Mouse (Mus musculus) heart, postnatal 10 days (tissue): ENCODE measurements around the gene Ehf. TPM values are rescaled to one million over a fixed set of nuclear protein-coding genes. Genes with fewer than 3 reads are reported as not detected.
A peak's percentile ranks its signal among the peaks of the same experiment; 100 is the strongest.

Source experiments
- DNase-seq, 2 experiments: peaks; one replicate each; pipeline ENCODE4 v3.0.0; 2021
- intact Hi-C: fragments of 180-260 bp; cut with DNase I; formaldehyde crosslinking; loops from one replicate; pipeline ENCODE4 v1.15.1; 2025
- total RNA-seq, 2 experiments: library from RNA; stranded (reverse); gene quantifications; 2 replicates each; pipeline ENCODE4 v1.2.3; 2021

The Ehf gene
- total RNA-seq, 2 experiments from 2014 or later: 0.05 TPM

GRCm38 (mm10) chr2:103298711-103299463, 4.2 kb downstream of the Ehf start:
- intact Hi-C loops: no loop called here
- no peak for DNase-seq

GRCm38 (mm10) chr2:103294526-103294925, 8.6 kb downstream of the Ehf start:
- DNase-seq: no peak
- intact Hi-C loops: no loop called here

DNA sequence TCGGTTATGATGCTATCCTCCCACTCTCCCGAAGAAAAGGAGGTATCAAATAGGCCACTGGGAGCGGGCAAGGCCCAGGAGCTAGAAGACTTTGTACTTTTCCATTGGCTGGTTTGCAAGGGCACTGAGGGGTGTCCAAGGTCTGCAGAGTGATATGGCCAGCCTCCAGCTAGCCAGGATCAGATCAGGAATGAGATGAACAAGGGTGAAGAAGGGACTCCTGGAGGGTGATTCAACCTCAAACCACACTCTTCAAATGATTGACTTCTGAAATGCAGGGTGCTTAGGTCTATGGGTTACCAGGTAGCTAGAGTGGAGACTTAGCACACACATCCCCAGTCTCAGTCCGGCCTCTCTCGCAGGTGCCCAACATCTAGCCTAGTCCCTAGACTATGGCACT, 9.3 kb downstream of the Ehf start:
- DNase-seq: no peak
- intact Hi-C loops: no loop called here

DNA sequence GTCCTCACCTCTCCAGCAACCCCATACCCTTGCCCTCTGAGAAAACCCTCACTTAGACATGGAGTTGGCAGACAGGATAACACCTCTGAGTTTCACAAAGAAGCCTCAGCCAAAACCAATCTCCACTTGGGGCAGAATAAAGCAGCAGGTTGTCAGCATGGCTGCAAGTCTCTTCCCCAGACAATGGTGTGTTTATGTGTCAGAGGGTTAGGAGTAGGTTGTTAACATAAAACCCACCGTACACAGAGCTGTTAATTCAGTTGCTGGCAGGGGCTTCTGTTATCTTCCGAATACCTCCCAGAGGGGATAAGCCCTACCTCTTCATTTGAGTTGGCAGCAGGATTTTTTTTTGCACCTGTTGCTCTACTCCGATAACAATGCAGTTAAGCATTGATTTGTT, 9.9 kb downstream of the Ehf start:
- DNase-seq: no peak
- intact Hi-C loops: no loop called here

DNA sequence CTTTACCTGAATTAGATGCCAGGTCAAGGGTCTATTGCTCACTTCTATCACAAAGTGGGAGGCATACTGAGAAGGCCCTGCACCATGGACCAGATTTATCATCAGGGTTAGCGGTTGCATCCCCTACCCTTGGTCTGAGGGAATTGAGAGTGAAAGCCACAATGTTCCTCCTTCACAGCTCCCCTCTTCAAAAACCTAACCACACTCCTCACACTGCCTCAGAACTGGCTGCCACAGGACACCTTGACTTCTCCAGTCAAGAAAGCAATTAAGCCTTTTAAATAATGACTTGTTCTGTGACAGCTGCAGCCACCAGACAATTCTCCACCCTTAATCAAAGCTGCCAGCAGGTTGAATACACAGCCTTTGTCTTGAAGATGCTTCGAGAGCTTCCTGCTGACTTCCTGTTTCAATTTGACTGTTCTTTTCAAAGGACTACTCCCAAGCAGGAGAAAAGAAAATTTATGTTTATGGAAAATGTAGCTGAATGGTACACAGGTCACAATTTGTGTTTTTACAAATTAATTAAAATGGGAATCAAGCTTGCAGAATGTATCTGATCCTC, 12.3 kb downstream of the Ehf start:
- no peak for DNase-seq
- intact Hi-C loops: no loop called here

GRCm38 (mm10) chr2:103290167-103290566, 12.9 kb downstream of the Ehf start:
- no peak for DNase-seq
- intact Hi-C loops: no loop called here

- peak; percentile 11 to 25 for DNase-seq
- intact Hi-C loops: no loop called here
Measured at GRCm38 (mm10) chr2:103289407-103289950, 13.6 kb downstream of the Ehf start.

DNA sequence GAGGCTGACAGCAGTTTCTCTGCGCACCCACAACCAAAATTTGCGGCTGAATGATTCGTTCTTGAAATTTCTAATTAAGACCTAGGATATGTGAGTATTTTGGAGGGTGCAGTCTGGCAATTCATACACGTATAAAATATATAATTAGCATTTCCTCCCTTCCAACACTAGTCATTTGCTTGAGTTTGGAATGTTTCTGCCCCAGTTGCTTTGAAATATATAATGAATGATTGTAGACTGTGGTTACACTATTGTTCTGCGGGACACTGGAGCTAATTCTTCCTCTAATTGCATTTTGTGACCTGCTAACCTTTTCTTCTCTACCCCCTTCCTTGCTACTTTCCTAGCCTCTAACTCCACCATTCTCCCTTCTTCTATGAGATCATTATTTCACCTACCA, 15.4 kb downstream of the Ehf start:
- DNase-seq: no peak
- intact Hi-C loops: no loop called here

GRCm38 (mm10) chr2:103285561-103285960, 17.5 kb downstream of the Ehf start:
- intact Hi-C loops: no loop called here
- DNase-seq: no peak

- DNase-seq: no peak
- intact Hi-C loops: no loop called here
Measured at GRCm38 (mm10) chr2:103283730-103284129, 19.3 kb downstream of the Ehf start.

DNA sequence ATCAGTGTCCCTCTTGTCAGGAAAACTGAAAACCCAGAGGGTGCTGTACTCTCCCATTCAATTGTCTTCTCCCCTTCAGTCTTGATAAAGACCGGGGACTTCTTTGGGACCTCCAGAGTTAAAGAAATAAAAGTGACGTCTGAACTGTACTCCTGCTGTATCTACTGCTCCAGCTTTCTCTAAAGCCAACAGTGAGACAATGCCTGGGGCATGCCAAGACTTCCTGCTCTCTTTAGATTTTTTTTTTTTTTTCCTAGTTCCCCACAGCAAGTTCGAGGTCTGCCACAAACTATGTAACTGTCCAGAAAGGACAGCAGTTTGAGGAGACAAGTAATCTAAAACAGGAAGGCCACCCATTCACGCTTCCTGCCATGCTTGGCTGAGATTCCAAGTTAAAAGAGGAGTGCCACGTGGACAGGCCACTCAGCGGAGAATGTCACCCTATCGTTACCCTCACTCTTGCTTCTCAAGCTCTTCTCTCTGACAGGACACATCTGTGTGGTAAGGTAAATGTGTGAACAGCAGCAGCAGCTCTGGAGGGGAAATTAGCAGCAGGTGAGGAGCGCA, 20.8 kb downstream of the Ehf start:
- peak; percentile 48 to 50 for DNase-seq
- intact Hi-C loops: no loop called here

DNA sequence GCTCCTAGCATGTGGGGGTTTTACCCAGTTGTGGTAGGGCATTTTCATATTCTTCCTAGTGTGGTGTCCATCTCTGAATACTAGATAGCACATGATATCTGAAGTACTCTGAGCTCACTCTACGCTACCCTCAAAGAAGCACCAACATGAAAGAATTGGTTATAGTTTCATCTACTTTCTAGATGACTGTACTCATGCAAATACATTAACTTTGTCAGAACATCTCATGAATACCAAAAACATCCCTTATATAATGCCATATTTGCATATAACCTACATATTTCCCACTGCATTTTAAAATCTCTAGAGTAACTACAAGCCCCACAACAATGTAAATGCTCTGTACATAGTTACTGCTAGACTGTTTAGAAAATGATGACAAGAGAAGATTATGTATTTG, 23.2 kb downstream of the Ehf start:
- no peak for DNase-seq
- intact Hi-C loops: no loop called here

DNA sequence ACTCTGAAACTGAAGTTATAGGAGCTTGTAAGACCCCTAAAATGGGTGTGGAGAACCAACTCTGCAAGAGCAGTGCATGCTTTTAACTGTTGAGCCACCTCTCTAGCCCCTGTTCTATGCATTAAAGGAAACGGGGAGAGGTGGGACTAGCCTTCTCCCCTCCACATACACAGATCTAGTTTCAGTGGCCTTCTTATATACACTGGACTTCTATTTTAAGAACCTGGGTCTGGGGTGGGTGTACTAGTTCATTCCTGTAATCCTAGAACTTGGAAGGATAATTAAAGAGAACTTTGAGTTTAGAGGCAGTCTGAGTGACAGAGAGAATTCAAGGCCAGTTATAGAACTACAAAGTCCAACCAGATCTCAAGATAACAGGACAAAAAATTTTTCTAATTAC, 24.6 kb downstream of the Ehf start:
- no peak for DNase-seq
- intact Hi-C loops: no loop called here

- intact Hi-C loops: no loop called here
- DNase-seq: peak; percentile 68 to 71
Measured at GRCm38 (mm10) chr2:103277794-103278193, 25.3 kb downstream of the Ehf start.

GRCm38 (mm10) chr2:103275316-103275960, 27.6 kb downstream of the Ehf start:
- no peak for DNase-seq
- intact Hi-C loops: no loop called here

GRCm38 (mm10) chr2:103274803-103275202, 28.3 kb downstream of the Ehf start:
- intact Hi-C loops: no loop called here
- peak in 1 of 2 experiments; percentile 20 for DNase-seq

DNA sequence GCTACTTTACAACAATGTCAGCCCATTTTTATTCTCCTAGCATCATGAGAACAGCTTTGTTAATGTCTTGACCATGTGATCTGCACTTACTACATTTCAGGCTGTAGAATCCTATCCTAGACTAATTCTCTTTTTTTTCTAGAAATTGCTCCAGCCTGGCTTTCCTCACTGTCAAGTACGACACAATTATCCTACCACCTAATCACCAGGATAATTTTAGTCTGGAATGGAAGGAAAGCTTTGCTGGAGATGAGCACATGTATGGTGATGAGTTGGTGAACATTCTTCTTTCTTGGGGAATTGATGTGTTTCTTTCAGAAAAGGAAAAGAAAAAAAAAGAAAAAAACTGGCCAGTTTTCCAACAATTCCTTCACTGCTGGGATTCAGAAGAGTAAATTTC, 28.8 kb downstream of the Ehf start:
- intact Hi-C loops: no loop called here
- DNase-seq: no peak

DNA sequence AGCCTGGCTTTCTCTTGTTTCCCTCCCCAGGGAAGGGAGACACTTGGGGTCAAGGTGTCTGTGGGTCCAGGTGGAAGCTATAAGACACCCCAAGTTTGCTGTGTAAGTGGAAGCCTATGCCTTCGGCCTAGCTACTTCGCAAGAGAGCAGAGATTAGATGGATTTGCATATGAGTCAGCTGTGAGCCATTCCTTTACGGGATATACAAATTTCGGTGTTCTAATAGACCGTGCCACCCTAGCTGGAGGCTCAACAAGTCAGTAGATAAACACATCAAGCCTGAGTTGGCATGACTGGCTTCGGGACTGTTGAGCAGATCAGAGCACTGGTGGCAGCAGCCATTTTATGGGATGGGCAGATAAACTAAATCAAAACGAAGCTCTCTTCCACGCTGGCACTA, 31.6 kb downstream of the Ehf start:
- DNase-seq: no peak
- intact Hi-C loops: no loop called here

GRCm38 (mm10) chr2:103270556-103271160, 32.4 kb downstream of the Ehf start:
- intact Hi-C loops: no loop called here
- DNase-seq: no peak

- DNase-seq: peak in 1 of 2 experiments; percentile 3
- intact Hi-C loops: no loop called here
Measured at GRCm38 (mm10) chr2:103239086-103239485, 64.0 kb downstream of the Ehf start.

DNA sequence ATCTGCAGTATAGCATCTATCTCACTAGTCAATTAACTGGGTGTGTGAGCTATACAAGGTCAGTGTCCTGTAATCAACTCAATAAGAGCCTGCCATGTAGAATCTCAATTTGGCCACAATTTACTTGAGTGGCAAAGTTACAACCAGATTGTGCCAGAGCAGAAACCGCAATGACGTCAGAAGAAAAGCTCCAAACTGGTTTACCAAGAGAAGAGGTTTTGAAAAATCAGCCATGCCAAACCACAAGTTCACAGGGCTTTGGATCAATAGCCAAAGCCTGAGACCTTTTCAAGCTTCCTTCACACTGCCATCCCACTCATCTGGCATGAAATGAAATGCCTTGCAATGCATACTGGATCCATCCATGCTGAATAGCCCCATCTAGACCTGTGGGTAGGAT, 76.3 kb downstream of the Ehf start:
- no peak for DNase-seq
- intact Hi-C loops: no loop called here
